Mouse (Mus musculus): ENCODE measurements at regions not wholly inside any gene's neighbourhood (a gene's known extent, or its start where the extent isn't known, plus 50 kb on each side); places are given as distances from the start of the nearest gene placed in this dataset.

DNA sequence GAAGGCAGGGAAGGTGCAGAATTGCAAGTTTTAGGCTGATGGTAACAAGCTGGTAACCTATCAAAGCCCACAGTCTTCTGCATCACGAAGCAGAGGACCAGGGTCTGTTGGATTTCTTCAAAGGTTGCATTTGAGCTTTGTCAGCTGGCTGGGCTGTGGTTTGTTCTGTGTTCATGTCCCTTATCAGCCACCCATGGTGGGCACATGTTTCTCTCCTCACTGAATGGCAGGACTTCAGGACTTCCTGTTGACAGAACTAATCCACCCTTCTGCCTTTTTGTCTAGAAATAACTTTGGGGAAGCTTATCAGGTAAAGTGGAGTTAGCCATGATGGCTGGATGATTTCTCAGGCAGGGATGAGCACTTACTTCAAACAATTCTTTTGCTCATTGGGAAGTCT, 106.6 kb upstream of the Bmper start:
- TF ChIP-seq CTCF (IDR thresholded peaks at IDR 0.05; ENCODE audit: borderline replicate concordance, control insufficient read depth, extremely low read depth, insufficient read depth, low read length, poor library complexity): no peak
- no peak for TF ChIP-seq POLR2A (IDR thresholded peaks at IDR 0.05; ENCODE audit: control insufficient read depth, extremely low read depth, insufficient read depth, low read length, poor library complexity)
